Mouse (Mus musculus) bone marrow, adult 2 months (tissue): ENCODE data around the gene Actr10.

Source experiments
- CTCF ChIP-seq: fragments of 200-500 bp; IDR thresholded peaks from 2 replicates; pipeline ENCODE4 v1.5.1; 2011; ENCODE audit warnings: low read length, control low read depth; ENCODE audit not compliant: control insufficient read depth, insufficient read depth
- POLR2A ChIP-seq: fragments of 200-500 bp; IDR thresholded peaks from 2 replicates; pipeline ENCODE4 v1.6.1; 2011; ENCODE audit warnings: low read depth, mild to moderate bottlenecking, control low read depth, low read length, borderline replicate concordance; ENCODE audit not compliant: control insufficient read depth

GRCm38 (mm10) chr12:70929781-70930180 is 7.9 kb upstream of the Actr10 start:
- TF ChIP-seq POLR2A (no peak), CTCF (no peak)
